Mouse (Mus musculus) liver, embryonic 14.5 days (tissue): ENCODE results near the gene Trmt1.

Experiments used
- CTCF ChIP-seq: IDR thresholded peaks from 2 replicates; pipeline ENCODE4 v1.5.1; 2016; ENCODE audit warnings: antibody characterized with exemption, low read depth, control low read depth
- EP300 ChIP-seq: IDR thresholded peaks from 2 replicates; pipeline ENCODE4 v1.6.1; 2016; ENCODE audit warnings: antibody characterized with exemption, low read depth

DNA sequence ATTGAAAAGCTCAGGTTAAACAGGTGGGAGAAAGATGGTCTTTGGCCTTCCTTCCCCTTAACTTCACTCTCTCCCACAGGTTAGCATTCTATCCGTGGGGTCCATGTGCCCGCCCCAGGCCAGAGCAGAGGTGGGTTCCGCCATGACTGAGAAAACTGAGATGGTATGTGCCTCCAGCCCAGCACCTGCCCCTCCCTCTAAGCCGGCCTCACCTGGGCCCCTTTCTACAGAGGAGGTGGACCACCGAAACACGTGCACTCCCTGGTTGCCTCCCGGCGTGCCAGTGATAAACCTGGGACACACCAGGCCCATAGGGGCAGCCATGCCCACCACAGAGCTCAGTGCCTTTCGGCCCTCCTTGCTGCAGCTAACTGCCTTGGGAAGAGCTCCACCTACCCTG lies 16.5 kb downstream of the Trmt1 start:
- TF ChIP-seq CTCF = no peak
- TF ChIP-seq EP300 = no peak
